ENCODE assay signal across 8 mouse cellular contexts in the genomic region with DNA sequence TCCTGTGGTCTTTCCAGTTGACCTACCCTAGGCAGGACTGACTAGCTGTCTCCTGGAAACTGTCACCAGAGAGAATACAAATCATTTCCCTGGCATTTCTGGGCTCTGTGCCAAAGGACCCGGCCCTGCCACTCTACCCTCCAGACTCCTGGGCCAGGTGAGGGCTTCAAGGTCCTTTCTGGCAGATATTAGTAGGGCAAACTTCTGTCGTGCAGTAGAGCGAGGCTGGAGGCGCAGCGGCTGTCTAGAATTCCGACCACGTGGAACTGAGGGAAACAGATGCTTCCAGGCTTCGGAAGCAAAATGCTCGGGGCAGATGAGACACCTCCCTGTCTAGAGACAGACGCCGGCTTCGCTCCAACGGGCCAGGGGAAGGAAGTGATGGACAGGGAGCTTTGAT. TPM values are rescaled to one million over a fixed set of nuclear protein-coding genes. Genes with fewer than 3 reads are reported as not detected.
DNase-seq lines count a peak whose midpoint lies in the region; ATAC-seq and TF ChIP-seq lines count a peak whose summit lies in the region.

No protein-coding gene starts in this region.

- no peaks in the 10 kb centered on the region for H3K27me3 ChIP-seq in spleen, adult 2 months (ENCODE audit: control insufficient read depth, insufficient read depth, low read length)
- H3K27me3 ChIP-seq in midbrain, postnatal 0 days (ENCODE audit: insufficient read depth, low read length): no peaks in the 10 kb centered on the region

- TF ChIP-seq CTCF in spleen, adult 2 months (IDR thresholded peaks at IDR 0.05; ENCODE audit: extremely low read depth, insufficient read depth, insufficient read length, insufficient replicate concordance): no peak
- TF ChIP-seq CTCF in midbrain, postnatal 0 days (IDR thresholded peaks at IDR 0.05): no peak

- no peaks in the 10 kb centered on the region; the same call in 1 of the 2 replicates for H3K36me3 ChIP-seq in spleen, adult 2 months (ENCODE audit: control insufficient read depth, insufficient read depth, low read length)
- no peaks in the 10 kb centered on the region for H3K36me3 ChIP-seq in midbrain, postnatal 0 days (ENCODE audit: insufficient read depth, low read length)

- no peak for TF ChIP-seq POLR2A in spleen, adult 2 months (IDR thresholded peaks at IDR 0.05; ENCODE audit: low read depth, low read length)

- WGBS in spleen, adult 2 months: 57% methylated on average over 13 of the region's 13 CpGs
- WGBS in midbrain, postnatal 0 days: 65% methylated on average over 13 of the region's 13 CpGs

- H3K4me3 ChIP-seq in spleen, adult 2 months (ENCODE audit: extremely low read depth, insufficient read depth, insufficient read length): no peak overlapping the region
- no peak overlapping the region for H3K4me3 ChIP-seq in midbrain, postnatal 0 days (ENCODE audit: low read depth, low read length)

- no peak for ATAC-seq in midbrain, postnatal 0 days (ENCODE audit: low FRiP score)

- intact Hi-C loops in gastrocnemius, postnatal 14 days (cut with DNase I; ENCODE audit: low total_unique reads): no loop called here

- no peaks in the 10 kb centered on the region for H3K9me3 ChIP-seq in midbrain, postnatal 0 days (ENCODE audit: low read length)

- H3K9ac ChIP-seq in midbrain, postnatal 0 days (replicated peaks; ENCODE audit: low read length, poor library complexity, severe bottlenecking): no peak overlapping the region

- H3K27ac ChIP-seq in spleen, adult 2 months (ENCODE audit: insufficient read depth, low read length): 0 out of 2 replicates have a peak overlapping the region, but pooled peaks have one; percentile 13
- H3K27ac ChIP-seq in midbrain, postnatal 0 days (ENCODE audit: low read depth, low read length): no peak overlapping the region

- H3K4me2 ChIP-seq in midbrain, postnatal 0 days (ENCODE audit: low read depth, low read length, poor library complexity, severe bottlenecking): no peak overlapping the region

- peaks cover 16% of the 10 kb centered on the region; the same call in 1 of the 2 replicates for H3K4me1 ChIP-seq in spleen, adult 2 months (ENCODE audit: control insufficient read depth, insufficient read depth, insufficient read length)
- H3K4me1 ChIP-seq in midbrain, postnatal 0 days (ENCODE audit: insufficient read depth, low read length): peaks cover 14% of the 10 kb centered on the region

- peak; percentile 15 for DNase-seq in gastrocnemius, postnatal 14 days
- DNase-seq in gastrocnemius, postnatal 4 days (ENCODE audit: low spot score in 2 of 2): no peak
- no peak for DNase-seq in spleen, adult 2 months (ENCODE audit: low read depth in 1 of 2, low spot score in 2 of 2)
- no peak for DNase-seq in spleen, postnatal 36 days (ENCODE audit: low spot score in 2 of 2)
- peak; percentile 92 for DNase-seq in kidney, adult 9 months
- DNase-seq in midbrain, postnatal 0 days (ENCODE audit: low spot score): peak; percentile 44
- DNase-seq in thymus, postnatal 25 days: no peak
- no peak for DNase-seq in embryo, embryonic 11 days

RNA-seq across cellular contexts. Expression of a gene that starts 56.6 kb away (rescaled TPM):
- 1 to 10 TPM; 4.2 to 6.0 TPM for total RNA-seq in gastrocnemius, postnatal 14 days (2021)
- total RNA-seq in gastrocnemius, postnatal 4 days (2021): 1 to 10 TPM; 8.9 to 9.8 TPM
- polyA plus RNA-seq in spleen, adult 2 months (2012; rRNA removed): 8.8 and 9.4 TPM in 2 replicates
- total RNA-seq in midbrain, postnatal 0 days (2014; rRNA removed): 9.5 and 11.8 TPM in 2 replicates
- polyA plus RNA-seq in midbrain, postnatal 0 days (2015; fragmentation: Nextera tagmentation; extraction: Ambion mirVana): 7.4 and 8.9 TPM in 2 replicates

Comparison
In these comparisons a context has a peak if more than half of its experiments do, and no peak if none do; other contexts are left out.
1. DNase-seq: peak in gastrocnemius, postnatal 14 days (single experiment), kidney, adult 9 months (single experiment) and midbrain, postnatal 0 days (single experiment); none in gastrocnemius, postnatal 4 days (0 of 2), spleen, adult 2 months (0 of 2), spleen, postnatal 36 days (0 of 2), thymus, postnatal 25 days (single experiment) and embryo, embryonic 11 days (single experiment).